Mouse (Mus musculus) MEL-GATA-1-ER (cell line): ENCODE measurements around the gene Agap1.

ENCODE experiments used
- DNase-seq: peaks from one replicate; pipeline ENCODE4 v3.0.0-alpha.2; 2012; ENCODE audit warnings: low read depth; ENCODE audit errors: extremely low read depth

The Agap1 gene

GRCm38 (mm10) chr1:89706862-89707261, 252.3 kb downstream of the Agap1 start:
- DNase-seq = no peak

DNA sequence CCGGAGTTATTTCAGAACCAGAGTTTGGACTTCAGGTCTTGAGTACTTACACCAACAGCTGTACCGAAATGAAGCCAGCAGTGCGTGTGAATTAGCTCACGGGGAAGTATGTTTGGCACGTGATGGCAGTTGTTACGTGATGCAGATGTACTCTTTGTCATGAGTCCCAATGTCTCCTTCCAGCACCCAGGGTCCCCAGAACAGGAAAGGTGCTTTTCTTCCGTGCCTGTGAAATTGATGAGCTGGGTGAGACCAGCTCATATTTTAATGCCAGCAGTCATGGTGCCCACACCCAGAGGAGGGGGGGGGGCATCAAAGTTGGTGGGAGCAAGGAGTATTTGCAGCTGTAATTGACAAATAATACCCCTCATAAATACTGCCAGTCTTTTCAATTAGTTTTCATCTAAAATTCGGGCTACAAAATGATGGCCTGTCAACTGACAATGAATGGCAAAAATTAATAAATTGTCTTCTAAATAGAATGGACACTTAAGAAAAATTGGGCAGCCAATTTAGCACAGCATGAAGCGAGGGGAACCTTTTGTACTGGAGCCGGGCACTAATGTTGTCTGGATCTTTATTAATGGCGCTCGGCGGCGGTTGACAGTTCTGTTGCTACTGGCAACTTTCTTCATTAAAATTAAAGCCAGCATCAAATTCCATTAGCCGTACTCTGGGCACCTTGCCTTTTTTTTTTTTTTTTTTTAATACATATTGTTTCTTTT, 253.3 kb downstream of the Agap1 start:
- no peak for DNase-seq

DNA sequence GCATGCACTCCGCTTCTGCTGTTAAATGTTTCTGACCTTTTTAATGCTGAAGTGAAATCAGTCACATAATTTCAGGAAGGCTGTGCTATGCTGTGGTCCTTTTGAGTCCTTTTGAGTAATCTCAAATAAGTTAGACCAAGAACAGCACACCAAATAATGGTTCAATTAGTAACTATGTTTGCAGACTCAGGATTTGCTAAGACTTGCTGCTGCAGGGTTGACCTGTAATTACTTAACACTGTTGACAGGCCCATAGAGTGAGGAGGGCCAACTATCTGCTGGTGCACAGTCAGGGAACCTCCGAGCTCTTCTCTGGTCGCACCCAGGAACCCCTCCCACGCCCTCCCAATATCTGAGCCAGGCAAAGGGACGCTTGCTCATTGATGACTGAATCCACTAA, 255.2 kb downstream of the Agap1 start:
- DNase-seq = no peak

DNA sequence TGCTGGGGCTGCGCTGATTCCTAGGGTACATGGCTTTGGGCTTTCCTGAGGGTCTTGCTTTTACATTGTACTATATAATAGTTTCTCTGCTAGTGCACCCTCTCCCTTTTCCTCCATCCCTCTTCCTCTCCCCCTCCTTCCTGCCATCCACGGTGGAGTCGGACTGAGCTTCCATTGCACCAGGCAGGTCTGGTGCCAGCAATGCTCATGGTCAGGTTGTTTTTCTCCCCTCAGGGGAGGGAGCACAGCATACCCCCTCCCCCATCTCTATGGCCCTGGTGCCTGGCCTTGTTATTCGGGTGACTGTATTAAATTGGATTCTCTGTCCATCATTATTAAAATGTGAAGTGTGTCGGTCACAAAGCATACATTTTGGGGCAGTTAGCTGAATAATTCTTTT, 259.1 kb downstream of the Agap1 start:
- DNase-seq = no peak

DNA sequence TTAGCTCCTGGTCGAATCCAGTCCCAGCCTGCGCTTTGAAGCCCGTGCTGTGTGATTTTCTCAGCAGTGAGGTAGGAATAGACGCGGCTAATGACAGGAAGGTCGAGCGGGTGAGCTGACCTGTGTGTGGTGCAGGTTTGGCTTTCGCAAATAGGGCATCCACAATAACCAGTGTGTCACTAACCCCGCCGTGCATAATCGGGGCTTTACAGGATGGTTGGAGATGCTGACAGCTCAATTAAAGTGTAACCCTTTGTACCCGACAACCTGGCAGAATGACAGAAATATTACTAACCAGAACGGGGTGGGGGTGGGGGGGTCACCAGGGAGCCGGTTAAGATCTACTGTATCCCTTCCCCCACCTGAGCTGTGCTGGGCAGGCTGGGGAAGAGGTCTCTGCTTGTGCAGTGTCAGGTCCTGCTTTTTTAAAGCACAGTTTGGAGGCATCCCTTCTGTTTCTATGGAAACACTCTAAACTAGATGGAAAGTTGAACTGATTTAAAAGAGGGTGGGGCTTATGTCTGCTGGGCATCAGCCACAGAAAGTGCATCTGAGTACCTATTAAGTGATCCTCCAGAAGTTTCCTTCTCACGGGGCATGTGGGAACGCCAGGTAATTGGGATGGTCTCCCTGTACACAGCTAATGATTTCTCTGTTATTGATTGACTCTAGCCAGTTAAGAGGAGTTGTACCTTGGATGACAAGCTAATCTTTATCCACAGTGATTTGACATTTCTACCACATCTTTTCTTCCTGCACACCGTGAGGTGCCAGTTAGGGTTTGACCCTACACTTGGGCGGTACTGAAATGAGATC, 259.8 kb downstream of the Agap1 start:
- DNase-seq = no peak

DNA sequence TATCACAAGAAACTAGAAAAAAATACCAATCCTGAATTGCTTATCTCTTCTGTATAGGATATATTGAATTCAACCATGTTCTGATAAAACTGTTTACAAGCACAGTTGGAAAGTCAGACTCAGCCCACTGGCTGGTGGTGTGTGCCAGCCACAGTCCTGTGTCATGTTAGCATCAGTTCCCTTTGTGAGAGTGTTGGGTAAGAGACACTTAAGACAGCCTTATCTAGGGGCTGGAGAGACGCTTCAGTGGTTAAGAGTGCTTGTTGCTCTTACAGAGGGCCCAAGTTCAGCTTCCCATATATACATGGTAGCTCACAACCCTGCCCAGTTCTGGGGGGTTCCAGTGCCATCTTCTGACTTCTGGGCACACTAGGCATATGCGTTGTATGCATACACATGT, 261.6 kb downstream of the Agap1 start:
- no peak for DNase-seq

DNA sequence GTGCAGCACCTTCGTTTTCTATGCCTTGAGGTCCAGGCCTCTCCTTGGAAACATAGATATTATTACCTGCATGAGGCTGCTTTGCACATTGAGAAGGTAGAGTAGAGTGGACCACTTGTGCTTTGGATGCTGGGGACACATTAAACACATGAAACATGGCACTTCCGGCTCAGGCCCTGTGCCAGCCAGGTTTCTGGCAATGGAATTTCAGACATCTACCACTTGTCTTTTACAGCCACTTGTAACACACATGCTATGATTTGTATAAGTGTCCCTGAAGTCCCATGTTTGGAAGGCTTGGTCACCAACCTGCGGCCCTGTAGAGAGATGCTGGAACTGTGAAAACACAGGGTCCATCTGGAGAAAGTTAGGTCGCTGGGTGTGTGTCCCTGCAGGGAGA, 262.5 kb downstream of the Agap1 start:
- DNase-seq = no peak

GRCm38 (mm10) chr1:89718782-89719403, 264.3 kb downstream of the Agap1 start:
- DNase-seq = no peak

DNA sequence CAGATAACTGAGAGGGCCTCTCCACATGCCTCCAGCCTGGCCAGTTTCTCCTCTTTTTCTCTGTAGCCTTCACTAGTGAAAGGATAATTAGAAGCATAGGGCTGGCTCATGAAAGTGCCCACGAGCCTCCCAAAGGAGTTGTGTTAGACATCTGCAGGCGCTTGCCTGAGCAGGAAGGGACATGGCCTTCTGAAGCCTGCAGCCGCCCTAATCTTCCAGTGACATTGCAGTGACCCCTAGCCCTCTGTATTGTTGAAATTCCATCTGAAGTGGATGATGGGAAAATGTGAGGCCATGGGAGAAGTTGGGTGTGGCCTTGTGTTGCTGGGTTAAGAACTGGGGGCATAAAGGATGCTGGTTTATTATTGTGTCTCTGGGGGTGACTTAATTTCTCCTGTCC, 269.5 kb downstream of the Agap1 start:
- DNase-seq = no peak

DNA sequence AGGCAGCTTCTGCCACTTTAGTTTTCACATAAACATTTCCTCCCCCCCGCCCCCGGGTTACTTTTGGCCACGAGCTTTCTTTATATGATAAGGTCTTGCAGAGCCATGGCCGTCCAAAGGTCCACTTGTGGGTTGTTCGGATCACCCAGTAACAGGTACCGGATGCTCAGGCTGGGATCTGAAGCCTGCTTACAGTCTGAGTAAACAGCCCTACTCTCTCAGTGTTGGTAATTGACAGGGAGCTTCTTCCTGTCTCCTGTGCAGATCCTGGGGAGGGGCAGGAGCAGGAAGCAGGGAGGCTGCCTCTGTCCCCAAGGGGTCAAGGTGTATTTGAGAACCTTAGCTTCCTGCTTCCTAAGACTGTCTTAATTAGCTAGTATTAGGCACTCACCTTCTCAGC, 269.9 kb downstream of the Agap1 start:
- no peak for DNase-seq

DNA sequence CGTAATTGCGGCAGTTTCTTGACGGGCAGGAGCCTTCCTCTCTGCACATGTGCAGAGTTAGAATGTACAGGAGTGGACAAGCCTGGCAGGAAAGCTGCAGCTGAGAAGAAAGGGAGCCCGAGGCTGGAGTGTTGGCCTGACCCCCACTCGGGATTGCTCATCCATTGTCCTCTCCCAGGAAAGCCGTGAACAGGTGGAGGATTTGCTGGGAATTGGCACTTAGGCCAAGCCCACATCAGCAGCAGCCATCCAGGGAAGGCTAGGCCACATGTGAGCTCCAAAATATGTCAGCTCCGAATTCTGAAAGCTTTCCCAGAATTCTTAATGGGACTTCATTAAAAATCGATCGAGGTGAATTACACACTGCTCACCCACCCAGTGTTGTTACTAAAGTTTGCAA, 270.4 kb downstream of the Agap1 start:
- DNase-seq = no peak

GRCm38 (mm10) chr1:89728481-89728880, 273.9 kb downstream of the Agap1 start:
- no peak for DNase-seq

GRCm38 (mm10) chr1:89730589-89731195, 276.1 kb downstream of the Agap1 start:
- no peak for DNase-seq

GRCm38 (mm10) chr1:89734368-89734767, 279.8 kb downstream of the Agap1 start:
- no peak for DNase-seq

DNA sequence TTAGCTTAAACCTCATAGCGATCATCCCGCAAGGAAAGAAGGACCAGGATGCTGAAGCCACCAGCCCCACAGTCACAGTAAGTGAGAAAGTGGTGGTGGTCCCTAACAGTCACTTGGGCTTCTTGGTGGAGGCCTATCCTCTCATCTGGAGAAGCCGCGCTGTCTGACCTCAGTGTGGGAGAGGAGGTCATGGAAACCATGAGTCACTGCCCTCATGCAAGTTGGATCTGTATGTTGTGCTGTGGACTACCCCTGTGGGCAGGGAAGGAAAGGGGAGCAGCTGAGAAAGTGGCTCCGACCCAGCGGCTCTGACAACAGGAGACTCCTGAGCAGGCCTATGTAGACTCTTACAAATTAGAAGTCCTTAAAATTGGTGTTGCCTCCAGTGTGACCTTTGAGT, 280.5 kb downstream of the Agap1 start:
- DNase-seq = no peak

DNA sequence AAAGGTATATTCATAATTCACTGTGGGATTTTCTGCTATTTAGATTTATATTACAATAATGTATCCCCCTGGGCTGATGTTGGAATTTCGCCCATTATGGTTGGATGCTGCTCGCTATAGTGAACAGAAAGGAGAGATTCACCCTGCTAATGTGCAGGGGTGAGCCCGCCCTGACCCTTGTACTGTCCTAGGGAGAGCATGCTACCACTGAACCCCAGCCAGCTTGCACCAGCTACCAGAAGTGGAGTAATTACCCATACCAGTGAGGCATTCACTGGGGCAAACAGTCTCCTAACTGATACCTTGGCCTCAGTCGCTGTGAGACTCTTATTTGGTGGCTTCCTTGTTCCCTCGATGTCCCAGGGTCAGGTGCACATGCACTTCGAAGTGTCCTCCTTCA, 281.4 kb downstream of the Agap1 start:
- DNase-seq = no peak

- DNase-seq = no peak
Measured at GRCm38 (mm10) chr1:89739067-89739774, 284.6 kb downstream of the Agap1 start.

DNA sequence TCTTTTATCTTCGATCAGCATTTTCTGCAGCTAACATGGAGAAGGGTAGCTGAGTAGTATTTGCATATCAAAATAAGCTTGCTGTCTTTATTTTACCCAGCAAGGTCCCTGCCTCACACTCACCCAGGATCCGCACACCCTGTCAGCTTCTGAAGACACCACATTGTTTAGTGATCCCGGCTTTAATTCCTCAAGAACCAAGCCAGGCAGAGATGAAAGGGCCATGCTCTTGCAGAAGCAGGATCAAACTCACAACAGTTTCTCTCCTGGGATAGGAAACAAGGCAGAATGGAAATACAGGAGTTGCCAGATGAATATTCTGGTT, 285.1 kb downstream of the Agap1 start:
- no peak for DNase-seq

DNA sequence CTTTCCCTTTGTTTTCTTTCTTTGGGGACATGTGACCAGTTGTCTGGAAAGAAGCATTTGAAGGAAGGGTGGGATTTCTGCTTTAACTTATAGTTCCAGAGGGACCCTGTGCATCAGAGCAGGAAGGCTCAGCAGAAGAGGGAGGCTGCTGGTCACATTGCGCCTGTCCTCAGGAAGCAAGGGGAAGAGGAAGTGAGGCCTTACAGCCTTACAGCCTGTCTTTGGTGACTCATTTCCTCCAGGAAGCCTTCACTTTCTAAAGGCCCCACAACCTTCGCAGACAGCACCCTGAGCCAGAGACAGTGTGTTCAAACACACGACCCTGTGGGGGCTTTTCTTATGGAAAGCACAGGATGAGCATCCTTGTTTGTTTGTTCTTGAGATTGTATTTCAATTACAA, 287.8 kb downstream of the Agap1 start:
- no peak for DNase-seq

- DNase-seq = no peak
Measured at GRCm38 (mm10) chr1:89746171-89746570, 291.6 kb downstream of the Agap1 start.

DNA sequence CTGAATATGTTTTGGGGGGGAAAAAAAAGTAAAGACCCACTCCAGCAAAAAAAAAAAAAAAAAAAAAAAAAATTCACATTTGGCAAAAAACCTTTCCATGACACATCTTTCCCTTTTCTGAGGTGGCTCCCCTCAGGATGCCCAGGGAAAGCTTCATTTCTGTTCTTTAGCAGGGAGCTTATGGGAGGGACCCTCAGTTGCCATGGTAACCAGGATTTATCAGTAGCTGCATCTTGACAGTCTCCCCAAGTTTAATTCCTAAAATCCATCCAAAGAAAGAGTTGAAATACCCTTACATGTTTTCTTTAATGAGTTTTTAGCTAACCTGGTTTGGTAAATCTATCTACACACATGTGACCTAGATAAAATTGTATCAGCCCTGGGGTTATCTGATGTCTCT, 295.1 kb downstream of the Agap1 start:
- no peak for DNase-seq

- no peak for DNase-seq
Measured at GRCm38 (mm10) chr1:89750495-89750894, 295.9 kb downstream of the Agap1 start.
